Mouse (Mus musculus): ENCODE data around the gene Olfr1124. TPM values are rescaled to one million over a fixed set of nuclear protein-coding genes. Genes with fewer than 3 reads are reported as not detected.

Gene Olfr1124
- polyA plus RNA-seq, 1 experiment from 2014 or later: 0.09 TPM

DNA sequence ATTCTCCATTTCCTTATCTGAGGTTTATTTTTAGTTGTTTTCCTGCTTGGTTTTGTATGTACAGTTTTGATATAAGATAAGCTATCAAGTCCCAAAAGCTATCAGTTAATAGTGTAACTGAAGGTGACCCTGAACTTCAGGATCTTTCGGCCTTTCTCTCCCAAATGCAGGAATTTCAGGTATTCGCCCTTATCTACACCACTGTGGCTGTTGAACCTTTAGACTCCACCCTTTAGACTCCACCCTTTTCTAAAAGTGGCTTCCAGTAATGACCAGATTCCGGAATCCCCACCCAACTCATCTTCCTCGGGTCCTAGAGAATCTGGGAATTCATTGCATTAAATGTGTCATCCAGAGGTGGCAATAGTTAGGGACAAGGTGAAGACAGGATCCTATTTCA lies 51.1 kb downstream of the Olfr1124 start:
- 86% methylated on average over 4 of the region's 4 CpGs for WGBS
- no peak overlapping the region for H3K9ac ChIP-seq (replicated peaks; ENCODE audit: low read depth, low read length)
- no peak for ATAC-seq

DNA sequence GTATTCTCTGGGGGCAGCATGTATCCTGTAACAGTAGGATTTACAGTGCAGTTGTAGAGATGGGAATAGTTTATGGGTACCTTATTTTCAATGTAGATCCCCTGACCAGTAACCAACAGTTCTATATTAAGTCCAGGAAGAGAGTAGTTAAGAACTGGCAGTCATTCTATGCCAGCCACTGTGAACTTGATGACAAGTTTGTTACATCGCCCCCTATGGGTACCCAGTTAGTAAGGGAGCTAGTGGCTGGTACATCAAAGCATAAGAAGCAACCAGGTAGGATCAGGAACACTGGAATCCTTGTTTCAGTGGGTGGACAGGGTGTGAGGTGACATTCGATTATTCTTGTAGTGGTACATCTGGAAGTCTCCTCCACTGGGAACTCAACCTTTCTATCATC lies 52.2 kb downstream of the Olfr1124 start:
- Histone ChIP-seq H3K27me3 (replicated peaks; ENCODE audit: control insufficient read depth, insufficient read depth, low read length) (no peaks in the 10 kb centered on the region), H3K4me2 (ENCODE audit: low read length) (no peak overlapping the region), H3K4me3 (replicated peaks; ENCODE audit: low read length) (no peak overlapping the region), H3K27ac (ENCODE audit: low read length) (no peak overlapping the region), H3K9ac (replicated peaks; ENCODE audit: low read depth, low read length) (no peak overlapping the region), H3K9me3 (ENCODE audit: control insufficient read depth, low read length) (no peaks in the 10 kb centered on the region), H3K36me3 (ENCODE audit: control insufficient read depth, insufficient read depth) (no peaks in the 10 kb centered on the region), H3K4me1 (replicated peaks; ENCODE audit: control insufficient read depth, insufficient read depth, low read length) (no peaks in the 10 kb centered on the region)
- ATAC-seq: no peak
- WGBS: 73% methylated on average over 2 of the region's 2 CpGs

More for the DNA sequence above, 51.1 kb downstream of the Olfr1124 start:
- no peaks in the 10 kb centered on the region for H3K9me3 ChIP-seq (ENCODE audit: control insufficient read depth, low read length)
- no peaks in the 10 kb centered on the region for H3K4me1 ChIP-seq (replicated peaks; ENCODE audit: control insufficient read depth, insufficient read depth, low read length)
- no peak overlapping the region for H3K4me3 ChIP-seq (replicated peaks; ENCODE audit: low read length)
- no peak overlapping the region for H3K27ac ChIP-seq (ENCODE audit: low read length)
- no peaks in the 10 kb centered on the region for H3K36me3 ChIP-seq (ENCODE audit: control insufficient read depth, insufficient read depth)
- no peaks in the 10 kb centered on the region for H3K27me3 ChIP-seq (replicated peaks; ENCODE audit: control insufficient read depth, insufficient read depth, low read length)
- no peak overlapping the region for H3K4me2 ChIP-seq (ENCODE audit: low read length)

Other genes starting within 250 kb of the Olfr1124 start
- not detected in 2 replicates for gene Olfr1112, start 242.5 kb upstream of the Olfr1124 start, polyA plus RNA-seq (2015; fragmentation: Nextera tagmentation; extraction: Ambion mirVana)
- not detected in 2 replicates for gene Olfr1113, start 221.3 kb upstream of the Olfr1124 start, polyA plus RNA-seq (2015; fragmentation: Nextera tagmentation; extraction: Ambion mirVana)
- not detected in 2 replicates for gene Olfr1115, start 182.3 kb upstream of the Olfr1124 start, polyA plus RNA-seq (2015; fragmentation: Nextera tagmentation; extraction: Ambion mirVana)
- not detected in 2 replicates for gene Olfr1116, start 162.7 kb upstream of the Olfr1124 start, polyA plus RNA-seq (2015; fragmentation: Nextera tagmentation; extraction: Ambion mirVana)
- not detected in 2 replicates for gene Olfr1118, start 122.7 kb upstream of the Olfr1124 start, polyA plus RNA-seq (2015; fragmentation: Nextera tagmentation; extraction: Ambion mirVana)
- gene Olfr1120, start 75.5 kb upstream of the Olfr1124 start, polyA plus RNA-seq (2015; fragmentation: Nextera tagmentation; extraction: Ambion mirVana): not detected in 2 replicates
- not detected in 2 replicates for gene Olfr1121, start 60.4 kb upstream of the Olfr1124 start, polyA plus RNA-seq (2015; fragmentation: Nextera tagmentation; extraction: Ambion mirVana)
- not detected in 2 replicates for gene Olfr1122, start 44.4 kb upstream of the Olfr1124 start, polyA plus RNA-seq (2015; fragmentation: Nextera tagmentation; extraction: Ambion mirVana)
- not detected in 2 replicates for gene Olfr1123, start 13.6 kb upstream of the Olfr1124 start, polyA plus RNA-seq (2015; fragmentation: Nextera tagmentation; extraction: Ambion mirVana)
- not detected in 2 replicates for gene Olfr1126, start 23.7 kb downstream of the Olfr1124 start, polyA plus RNA-seq (2015; fragmentation: Nextera tagmentation; extraction: Ambion mirVana)
- gene Pramel7, start 66.8 kb downstream of the Olfr1124 start, polyA plus RNA-seq (2015; fragmentation: Nextera tagmentation; extraction: Ambion mirVana): not detected in 2 replicates
- not detected in 2 replicates for gene Pramel6, start 76.3 kb downstream of the Olfr1124 start, polyA plus RNA-seq (2015; fragmentation: Nextera tagmentation; extraction: Ambion mirVana)
- not detected in 2 replicates for gene Olfr153, start 101.5 kb downstream of the Olfr1124 start, polyA plus RNA-seq (2015; fragmentation: Nextera tagmentation; extraction: Ambion mirVana)
- gene Olfr1128, start 115.3 kb downstream of the Olfr1124 start, polyA plus RNA-seq (2015; fragmentation: Nextera tagmentation; extraction: Ambion mirVana): not detected in 2 replicates
- gene Olfr1129, start 143.6 kb downstream of the Olfr1124 start, polyA plus RNA-seq (2015; fragmentation: Nextera tagmentation; extraction: Ambion mirVana): not detected in 2 replicates
- not detected in 2 replicates for gene Olfr1130, start 175.9 kb downstream of the Olfr1124 start, polyA plus RNA-seq (2015; fragmentation: Nextera tagmentation; extraction: Ambion mirVana)
- gene Olfr1131, start 196.8 kb downstream of the Olfr1124 start, polyA plus RNA-seq (2015; fragmentation: Nextera tagmentation; extraction: Ambion mirVana): not detected in 2 replicates
- not detected in 2 replicates for gene Olfr1132, start 207.3 kb downstream of the Olfr1124 start, polyA plus RNA-seq (2015; fragmentation: Nextera tagmentation; extraction: Ambion mirVana)
- gene Olfr1133, start 217.1 kb downstream of the Olfr1124 start, polyA plus RNA-seq (2015; fragmentation: Nextera tagmentation; extraction: Ambion mirVana): not detected in 2 replicates
- not detected in 2 replicates for gene Olfr1134, start 228.2 kb downstream of the Olfr1124 start, polyA plus RNA-seq (2015; fragmentation: Nextera tagmentation; extraction: Ambion mirVana)
- gene Olfr1135, start 243.4 kb downstream of the Olfr1124 start, polyA plus RNA-seq (2015; fragmentation: Nextera tagmentation; extraction: Ambion mirVana): not detected in 2 replicates